In the genomic region with DNA sequence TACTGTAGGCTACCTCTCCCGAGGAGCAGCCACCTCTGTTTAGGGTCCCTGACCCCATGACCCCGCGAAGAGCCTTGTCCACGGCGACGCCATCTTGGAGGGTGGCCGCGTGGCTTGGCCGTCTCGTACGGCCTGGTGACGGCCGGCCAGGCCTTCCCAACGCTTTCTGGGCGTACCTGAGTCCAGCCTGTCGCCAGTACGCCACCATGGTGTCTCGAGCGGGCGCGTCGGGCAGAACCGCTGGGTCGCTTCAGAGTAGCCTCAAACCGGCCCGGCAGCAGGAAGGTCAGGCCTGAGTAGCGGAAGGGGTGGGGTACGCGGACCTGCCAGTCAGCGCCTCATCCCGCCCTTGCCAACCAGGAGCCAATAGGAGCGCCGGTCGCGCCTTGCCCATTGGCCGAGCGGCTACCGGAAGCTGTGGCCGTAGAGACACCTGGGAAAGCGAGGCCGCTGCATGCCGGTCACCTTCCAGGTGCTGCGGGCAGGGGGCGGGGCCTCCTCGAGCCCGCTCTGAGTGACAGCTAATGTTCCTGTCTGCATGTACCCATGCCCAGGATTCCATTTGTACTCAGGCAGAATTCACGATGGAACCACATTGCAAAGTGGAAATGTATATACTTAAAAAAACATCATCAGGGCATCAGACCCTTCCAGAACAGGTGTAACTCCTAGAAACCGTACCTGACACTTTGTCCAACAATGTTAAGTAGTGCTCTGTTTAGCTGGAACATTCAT, we compare ENCODE assay signal across 8 mouse cellular contexts. TPM values are rescaled to one million over a fixed set of nuclear protein-coding genes. Genes with fewer than 3 reads are reported as not detected.
A peak's percentile ranks its signal among the peaks of the same experiment; 100 is the strongest.
DNase-seq lines count a peak whose midpoint lies in the region; ATAC-seq and TF ChIP-seq lines count a peak whose summit lies in the region.

Gene Atp5e (minus strand): TSS at position 317 of the 735 bp plus-strand sequence.

- H3K27me3 ChIP-seq in embryonic facial prominence, embryonic 14.5 days (replicated peaks; ENCODE audit: control insufficient read depth, insufficient read depth, low read length): no peaks in the 10 kb centered on the region
- no peaks in the 10 kb centered on the region for H3K27me3 ChIP-seq in limb, embryonic 14.5 days (ENCODE audit: control insufficient read depth, insufficient read depth, low read length)
- no peaks in the 10 kb centered on the region for H3K27me3 ChIP-seq in midbrain, postnatal 0 days (ENCODE audit: insufficient read depth, low read length)

- peak within 1 kb of the TSS; percentile 78 for H3K4me3 ChIP-seq in embryonic facial prominence, embryonic 14.5 days (ENCODE audit: low read depth, low read length)
- H3K4me3 ChIP-seq in limb, embryonic 14.5 days (replicated peaks; ENCODE audit: low read length): peak within 1 kb of the TSS; percentile 83
- peak within 1 kb of the TSS; percentile 71 for H3K4me3 ChIP-seq in midbrain, postnatal 0 days (ENCODE audit: low read depth, low read length)

- H3K9ac ChIP-seq in embryonic facial prominence, embryonic 14.5 days (ENCODE audit: low read depth, low read length): peak within 1 kb of the TSS; percentile 86
- H3K9ac ChIP-seq in limb, embryonic 14.5 days (ENCODE audit: low read depth, low read length, severe bottlenecking): peak within 1 kb of the TSS; percentile 82
- H3K9ac ChIP-seq in midbrain, postnatal 0 days (replicated peaks; ENCODE audit: low read length, poor library complexity, severe bottlenecking): peak within 1 kb of the TSS; percentile 88

- TF ChIP-seq POLR2A in limb, embryonic 14.5 days (IDR thresholded peaks at IDR 0.05; ENCODE audit: borderline replicate concordance, extremely low read depth, insufficient read depth, insufficient read length): 0 out of 2 replicates have a peak, but pooled peaks have one; percentile 36

- TF ChIP-seq CTCF in midbrain, postnatal 0 days (IDR thresholded peaks at IDR 0.05): peak; percentile 34

- WGBS in embryonic facial prominence, embryonic 14.5 days: 2% methylated on average over 38 of the region's 48 CpGs
- 2% methylated on average over 48 of the region's 48 CpGs for WGBS in limb, embryonic 14.5 days
- WGBS in midbrain, postnatal 0 days: 2% methylated on average over 48 of the region's 48 CpGs

- peaks cover 63% of the 10 kb centered on the region for H3K36me3 ChIP-seq in embryonic facial prominence, embryonic 14.5 days (ENCODE audit: control insufficient read depth, insufficient read depth, low read length)
- peaks cover 57% of the 10 kb centered on the region for H3K36me3 ChIP-seq in limb, embryonic 14.5 days (ENCODE audit: control insufficient read depth, insufficient read depth, low read length)
- H3K36me3 ChIP-seq in midbrain, postnatal 0 days (ENCODE audit: insufficient read depth, low read length): peaks cover 27% of the 10 kb centered on the region

- H3K9me3 ChIP-seq in embryonic facial prominence, embryonic 14.5 days (ENCODE audit: control insufficient read depth, low read length): no peaks in the 10 kb centered on the region
- no peaks in the 10 kb centered on the region for H3K9me3 ChIP-seq in limb, embryonic 14.5 days (ENCODE audit: control insufficient read depth, low read length)
- no peaks in the 10 kb centered on the region for H3K9me3 ChIP-seq in midbrain, postnatal 0 days (ENCODE audit: low read length)

- peaks cover 6% of the 10 kb centered on the region for H3K4me1 ChIP-seq in embryonic facial prominence, embryonic 14.5 days (ENCODE audit: control insufficient read depth, insufficient read depth, low read length)
- H3K4me1 ChIP-seq in limb, embryonic 14.5 days (ENCODE audit: control insufficient read depth, insufficient read depth, low read length): peaks cover 5% of the 10 kb centered on the region; the same call in 1 of the 2 replicates
- peaks cover 6% of the 10 kb centered on the region; the same call in 1 of the 2 replicates for H3K4me1 ChIP-seq in midbrain, postnatal 0 days (ENCODE audit: insufficient read depth, low read length)

- peak within 1 kb of the TSS; percentile 46; the same call in 1 of the 2 replicates for H3K27ac ChIP-seq in embryonic facial prominence, embryonic 14.5 days (replicated peaks; ENCODE audit: low read depth, low read length)
- peak within 1 kb of the TSS; percentile 43; the same call in 1 of the 2 replicates for H3K27ac ChIP-seq in limb, embryonic 14.5 days (replicated peaks; ENCODE audit: low read depth, low read length)
- H3K27ac ChIP-seq in midbrain, postnatal 0 days (ENCODE audit: low read depth, low read length): 0 out of 2 replicates have a peak within 1 kb of the TSS, but pooled peaks have one; percentile 62

- ATAC-seq in embryonic facial prominence, embryonic 14.5 days (ENCODE audit: low read depth): peak; percentile 100
- peak; percentile 99 for ATAC-seq in limb, embryonic 14.5 days (ENCODE audit: low FRiP score, low read depth)
- peak; percentile 100 for ATAC-seq in midbrain, postnatal 0 days (ENCODE audit: low FRiP score)

- DNase-seq in 3T3-L1 (ENCODE audit: low read depth, low spot score): peak; percentile 95
- DNase-seq in adrenal gland, postnatal 4 days (ENCODE audit: low spot score in 2 of 2): peak; percentile 85 to 89
- peak; percentile 96 for DNase-seq in embryonic facial prominence, embryonic 14.5 days (ENCODE audit: low spot score)
- DNase-seq in heart, adult 8-10 months (ENCODE audit: low spot score): peak; percentile 95
- DNase-seq in kidney, adult 9 months: peak; percentile 98
- peak; percentile 92 for DNase-seq in limb, embryonic 14.5 days (ENCODE audit: low spot score)
- DNase-seq in midbrain, postnatal 0 days (ENCODE audit: low spot score): peak; percentile 96
- DNase-seq in spleen, postnatal 14 days (ENCODE audit: low spot score in 2 of 2): peak; percentile 89 to 93

- H3K4me2 ChIP-seq in embryonic facial prominence, embryonic 14.5 days (ENCODE audit: low read depth, low read length): peak within 1 kb of the TSS; percentile 98
- peak within 1 kb of the TSS; percentile 97 for H3K4me2 ChIP-seq in limb, embryonic 14.5 days (replicated peaks; ENCODE audit: low read depth, low read length, severe bottlenecking)
- peak within 1 kb of the TSS; percentile 81 for H3K4me2 ChIP-seq in midbrain, postnatal 0 days (ENCODE audit: low read depth, low read length, poor library complexity, severe bottlenecking)

RNA-seq across cellular contexts. Expression of gene Atp5e, which starts in this region (rescaled TPM):
- total RNA-seq in adrenal gland, postnatal 4 days (2021): 100 to 1,000 TPM; 380 to 432 TPM
- polyA plus RNA-seq in embryonic facial prominence, embryonic 14.5 days (2014; fragmentation: Nextera tagmentation; extraction: Ambion mirVana): 834 and 939 TPM in 2 replicates
- total RNA-seq in heart, adult 8-10 months (2022): 1,000 to 10,000 TPM; 1,537 to 1,974 (median 1,684) TPM
- 296 and 431 TPM in 2 replicates for polyA plus RNA-seq in limb, embryonic 14.5 days (2012; rRNA removed)
- polyA plus RNA-seq in limb, embryonic 14.5 days (2014; fragmentation: Nextera tagmentation; extraction: Ambion mirVana): 878 and 889 TPM in 2 replicates
- 553 TPM in 2 replicates for total RNA-seq in midbrain, postnatal 0 days (2014; rRNA removed)
- 832 and 847 TPM in 2 replicates for polyA plus RNA-seq in midbrain, postnatal 0 days (2015; fragmentation: Nextera tagmentation; extraction: Ambion mirVana)

Comparison
In these comparisons a context has a peak if more than half of its experiments do, and no peak if none do; other contexts are left out.
1. Peak in every context shown above with its lines: DNase-seq, ATAC-seq, H3K4me3 ChIP-seq and H3K27ac ChIP-seq.